Mouse (Mus musculus): ENCODE results near the gene Wnk4.

The Wnk4 gene

GRCm38 (mm10) chr11:101245855-101246701 lies 14.3 kb upstream of the Wnk4 start, which contains the start of gene Ramp2:
Gene Ramp2, plus strand, starts transcription at chr11:101246028.
- DNase-seq = peak in 1 of 2 experiments; percentile 28

- DNase-seq = no peak
Observed at GRCm38 (mm10) chr11:101246702-101247012, 13.7 kb upstream of the Wnk4 start.

- no peak for DNase-seq
Observed at GRCm38 (mm10) chr11:101247521-101248030, 12.8 kb upstream of the Wnk4 start.

GRCm38 (mm10) chr11:101248258-101248994 lies 11.9 kb upstream of the Wnk4 start:
- DNase-seq = peak; percentile 56 to 70

GRCm38 (mm10) chr11:101251031-101251430 lies 9.3 kb upstream of the Wnk4 start:
- DNase-seq = no peak

GRCm38 (mm10) chr11:101252941-101253340 lies 7.4 kb upstream of the Wnk4 start:
- DNase-seq = no peak

GRCm38 (mm10) chr11:101253613-101254389 lies 6.6 kb upstream of the Wnk4 start, which contains the start of gene Vps25:
Gene Vps25, plus strand, starts transcription at chr11:101253707.
- peak; percentile 84 to 88 for DNase-seq

GRCm38 (mm10) chr11:101255826-101256775 lies 4.3 kb upstream of the Wnk4 start:
- no peak for DNase-seq

- DNase-seq = no peak
Observed at GRCm38 (mm10) chr11:101259261-101259712, 1.1 kb upstream of the Wnk4 start.

- DNase-seq = no peak
Observed at GRCm38 (mm10) chr11:101260826-101261380, 536 bp downstream of the Wnk4 start.

GRCm38 (mm10) chr11:101262272-101262967 lies 2.1 kb downstream of the Wnk4 start:
- no peak for DNase-seq

- no peak for DNase-seq
Observed at GRCm38 (mm10) chr11:101263138-101263988, 3.0 kb downstream of the Wnk4 start.

GRCm38 (mm10) chr11:101263989-101264280 lies 3.6 kb downstream of the Wnk4 start:
- no peak for DNase-seq

GRCm38 (mm10) chr11:101264954-101265471 lies 4.6 kb downstream of the Wnk4 start:
- no peak for DNase-seq

GRCm38 (mm10) chr11:101265906-101266305 lies 5.5 kb downstream of the Wnk4 start:
- no peak for DNase-seq

GRCm38 (mm10) chr11:101269577-101270116 lies 9.3 kb downstream of the Wnk4 start:
- no peak for DNase-seq

- DNase-seq = no peak
Observed at GRCm38 (mm10) chr11:101272446-101272845, 12.1 kb downstream of the Wnk4 start.

GRCm38 (mm10) chr11:101275309-101275708 lies 14.9 kb downstream of the Wnk4 start:
- DNase-seq = no peak

- no peak for DNase-seq
Observed at GRCm38 (mm10) chr11:101276319-101277070, 16.1 kb downstream of the Wnk4 start.
